Mouse (Mus musculus) MEL (cell line): ENCODE results near the gene Pkdrej.

Experiments used
- CTCF ChIP-seq, 3 experiments: IDR thresholded peaks in 2 of 3; conservative IDR thresholded peaks in 1 of 3; 2 replicates each; pipeline ENCODE4 v1.5.1; 2011 to 2012; ENCODE audit warnings: low read length in 3 of 3, low read depth in 2 of 3, mild to moderate bottlenecking in 2 of 3, improper control_type of control experiment in 1 of 3, inconsistent platforms in 1 of 3, mixed read lengths in 1 of 3, moderate library complexity in 1 of 3; ENCODE audit not compliant: control insufficient read depth in 1 of 3, insufficient read depth in 1 of 3, poor library complexity in 1 of 3, severe bottlenecking in 1 of 3
- GATA1 ChIP-seq: IDR thresholded peaks from 2 replicates; pipeline ENCODE4 v1.6.1; 2011; ENCODE audit warnings: low read depth, low read length, improper control_type of control experiment
- POLR2A ChIP-seq, 2 experiments: IDR thresholded peaks; 2 replicates each; pipeline ENCODE4 v1.6.1; 2011 to 2012; ENCODE audit warnings: low read length in 2 of 2, mild to moderate bottlenecking in 2 of 2, control low read depth in 1 of 2, improper control_type of control experiment in 1 of 2, low read depth in 1 of 2, moderate library complexity in 1 of 2; ENCODE audit not compliant: control insufficient read depth in 1 of 2, insufficient read depth in 1 of 2, poor library complexity in 1 of 2
- POLR2AphosphoS5 ChIP-seq: IDR thresholded peaks from 2 replicates; pipeline ENCODE4 v1.6.1; 2012; ENCODE audit warnings: low read depth, borderline replicate concordance, mild to moderate bottlenecking, inconsistent platforms, low read length, moderate library complexity, mixed read lengths

DNA sequence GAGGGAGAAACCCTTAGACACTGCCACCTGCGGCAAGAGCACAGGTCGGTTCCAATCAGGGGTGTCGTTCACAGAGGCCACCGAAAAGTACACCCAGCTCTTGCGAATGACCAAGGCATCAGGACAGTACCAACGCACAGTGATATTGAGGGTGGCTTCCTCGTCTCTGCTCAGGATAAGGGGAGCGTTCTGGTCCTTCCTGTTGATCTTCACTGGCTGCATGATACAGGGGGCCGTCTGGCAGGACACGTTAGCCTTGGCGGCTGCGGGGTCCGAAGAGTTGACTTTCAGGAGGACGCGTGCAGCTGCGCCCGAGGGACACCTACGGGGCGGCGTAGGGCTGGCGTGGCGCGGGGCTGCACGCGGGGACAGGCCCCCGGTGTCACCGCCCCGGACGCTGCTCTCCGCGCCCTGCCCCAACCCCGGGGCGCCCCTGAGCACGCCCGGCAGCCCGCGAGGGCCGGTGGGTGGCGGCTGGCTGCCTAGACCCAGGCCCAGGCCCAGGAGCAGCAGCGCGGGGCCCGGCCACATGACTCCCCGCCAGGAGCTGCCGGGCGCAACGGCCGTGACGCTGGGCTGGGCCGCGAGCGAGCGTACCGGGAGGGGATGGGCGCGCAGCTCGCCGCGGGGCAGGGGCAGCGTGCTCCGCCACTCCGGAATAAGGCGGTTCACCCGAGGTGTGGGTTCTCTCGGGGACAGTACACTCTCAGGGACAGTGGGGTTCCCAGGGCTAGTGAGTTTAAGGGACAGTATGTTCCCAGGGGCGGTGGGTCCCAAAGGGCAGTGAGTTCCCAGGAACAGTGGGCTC, at the start of gene Pkdrej:
- TF ChIP-seq POLR2A (IDR thresholded peaks at IDR 0.05; ENCODE audit: control insufficient read depth in 1 of 2, insufficient read depth in 1 of 2, low read depth in 1 of 2, low read length in 2 of 2, poor library complexity in 1 of 2) (peak in 1 of 2 experiments; percentile 67; a peak in 3 of 4 replicates), GATA1 (no peak), CTCF (IDR thresholded peaks at IDR 0.05 in 2 of 3, conservative IDR thresholded peaks at IDR 0.05 in 1 of 3; ENCODE audit: control insufficient read depth in 1 of 3, insufficient read depth in 1 of 3, low read depth in 2 of 3, low read length in 3 of 3, poor library complexity in 1 of 3, severe bottlenecking in 1 of 3) (no peak), POLR2AphosphoS5 (no peak)
